In the genomic region with DNA sequence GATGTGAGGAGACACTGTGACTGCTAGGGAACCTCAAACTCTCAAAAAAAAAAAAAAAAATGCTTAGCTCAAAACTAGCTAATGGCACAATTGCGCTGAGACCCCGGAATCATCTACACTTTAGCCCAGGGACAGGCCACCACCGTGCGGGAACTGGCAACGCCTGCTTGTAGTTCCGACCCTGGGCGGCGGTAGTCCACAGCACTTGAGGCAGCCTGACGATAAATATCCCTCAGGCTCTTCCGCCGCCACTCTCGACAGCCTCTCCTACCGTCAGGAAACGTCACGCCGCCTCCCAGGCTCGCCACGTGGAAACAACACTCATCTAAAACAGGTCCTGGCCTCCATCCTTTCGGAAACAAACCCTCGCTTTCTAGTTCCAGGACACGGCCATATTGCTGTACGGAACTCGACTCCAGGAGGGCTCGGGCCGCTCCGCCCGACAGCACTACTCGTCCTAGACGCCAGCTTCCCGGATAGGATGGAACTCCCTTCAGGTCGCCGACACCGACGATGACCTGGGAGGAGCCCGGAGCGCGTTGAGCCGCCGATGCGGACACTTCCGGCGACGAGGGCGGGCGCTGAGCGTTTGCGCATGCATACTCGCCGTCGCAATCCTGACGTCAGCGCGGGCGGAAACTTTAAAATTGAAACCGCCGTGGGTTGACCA, we compare ENCODE assay signal across 8 mouse cellular contexts. TPM values are rescaled to one million over a fixed set of nuclear protein-coding genes. Genes with fewer than 3 reads are reported as not detected.
A peak's percentile ranks its signal among the peaks of the same experiment; 100 is the strongest.
DNase-seq lines count a peak whose midpoint lies in the region; ATAC-seq and TF ChIP-seq lines count a peak whose summit lies in the region.

Mettl4 (minus strand) TSS at position 554 of the 670 bp plus-strand sequence.

- peak; percentile 100 for ATAC-seq in Patski
- peak; percentile 98 for ATAC-seq in hindbrain, embryonic 13.5 days (ENCODE audit: low FRiP score)

- POLR2A ChIA-PET in Patski (lab: Charles Lee) = no interaction called here

- peak within 1 kb of the TSS; percentile 73 for H3K4me2 ChIP-seq in hindbrain, embryonic 13.5 days

- H3K4me1 ChIP-seq in hindbrain, embryonic 13.5 days (replicated peaks) = peaks cover 31% of the 10 kb centered on the region

- CTCF ChIA-PET in Patski (lab: Charles Lee) = no interaction called here

- H3K9ac ChIP-seq in hindbrain, embryonic 13.5 days = peak within 1 kb of the TSS; percentile 73

- DNase-seq in Patski (ENCODE audit: low read depth, low spot score) = peak; percentile 75
- DNase-seq in cerebellum, postnatal 14 days = peak; percentile 94 to 95
- peak; percentile 89 to 93 for DNase-seq in frontal cortex, postnatal 14 days (ENCODE audit: low spot score in 2 of 2)
- peak; percentile 86 to 89 for DNase-seq in layer of hippocampus, postnatal 25 days (ENCODE audit: extremely low spot score in 1 of 2, low spot score in 1 of 2)
- peak; percentile 96 for DNase-seq in lung, postnatal 25 days (ENCODE audit: low spot score)
- peak; percentile 92 for DNase-seq in retina, embryonic 14.5 days (ENCODE audit: low spot score)
- peak; percentile 91 for DNase-seq in thymus, postnatal 4 days

- H3K27me3 ChIP-seq in Patski = no peaks in the 10 kb centered on the region
- H3K27me3 ChIP-seq in hindbrain, embryonic 13.5 days = no peaks in the 10 kb centered on the region

- in situ Hi-C loops in Patski (cut with MboI; ENCODE audit: low pct_unique_long_range_greater_than_20kb) = no loop called here

- TF ChIP-seq CTCF in Patski (IDR thresholded peaks at IDR 0.05) = no peak

- peaks cover 4% of the 10 kb centered on the region; the same call in 1 of the 2 replicates for H3K36me3 ChIP-seq in hindbrain, embryonic 13.5 days

- no peaks in the 10 kb centered on the region for H3K9me3 ChIP-seq in hindbrain, embryonic 13.5 days

- peak within 1 kb of the TSS; percentile 56 for H3K4me3 ChIP-seq in hindbrain, embryonic 13.5 days

- under 1% methylated on average over 56 of the region's 56 CpGs for WGBS in hindbrain, embryonic 13.5 days

- peak within 1 kb of the TSS; percentile 95 for H3K27ac ChIP-seq in hindbrain, embryonic 13.5 days

RNA-seq across cellular contexts. Expression of gene Mettl4, which starts in this region (rescaled TPM):
- polyA plus RNA-seq in Patski (2021) = 13.1 TPM
- 22.0 and 24.1 TPM in 2 replicates for polyA plus RNA-seq in hindbrain, embryonic 13.5 days (2015; fragmentation: Nextera tagmentation; extraction: Ambion mirVana)
- 10 to 100 TPM; 13.7 to 14.8 TPM for total RNA-seq in layer of hippocampus, postnatal 25 days (2021)

Comparison
In these comparisons a context has a peak if more than half of its experiments do, and no peak if none do; other contexts are left out.
1. Peak in every context shown above with its lines: DNase-seq, ATAC-seq, H3K4me3 ChIP-seq and H3K27ac ChIP-seq.